Mouse (Mus musculus) megakaryocyte, embryonic 14.5 days (primary cell): ENCODE results near the gene Card10.

ENCODE experiments used
- FLI1 ChIP-seq: IDR thresholded peaks from 2 replicates; pipeline ENCODE4 v1.6.1; 2012; ENCODE audit warnings: low read length, inconsistent platforms, mixed read lengths
- GATA1 ChIP-seq: IDR thresholded peaks from 3 replicates; pipeline ENCODE4 v1.6.1; 2012; ENCODE audit warnings: mixed read lengths, low read length, inconsistent platforms, borderline replicate concordance

- TF ChIP-seq FLI1 = no peak
- no peak for TF ChIP-seq GATA1
These were observed 39.7 kb upstream of the Card10 start, which contains the start of gene Cdc42ep1 for GRCm38 (mm10) chr15:78842371-78843163.
